Mouse (Mus musculus) kidney, adult 2 months (tissue): ENCODE measurements at regions not wholly inside any gene's neighbourhood (a gene's known extent, or its start where the extent isn't known, plus 50 kb on each side); places are given as distances from the start of the nearest gene placed in this dataset.

Experiments
- CTCF ChIP-seq: fragments of 200-500 bp; conservative IDR thresholded peaks from 2 replicates; pipeline ENCODE4 v1.5.1; 2011; ENCODE audit warnings: low read depth, mild to moderate bottlenecking, control low read depth, low read length, moderate library complexity, mixed read lengths; ENCODE audit not compliant: insufficient read depth, insufficient read length
- POLR2A ChIP-seq: fragments of 200-500 bp; IDR thresholded peaks from one replicate; pipeline ENCODE4 v1.6.1; 2011; ENCODE audit warnings: low read depth, low read length, control low read depth

DNA sequence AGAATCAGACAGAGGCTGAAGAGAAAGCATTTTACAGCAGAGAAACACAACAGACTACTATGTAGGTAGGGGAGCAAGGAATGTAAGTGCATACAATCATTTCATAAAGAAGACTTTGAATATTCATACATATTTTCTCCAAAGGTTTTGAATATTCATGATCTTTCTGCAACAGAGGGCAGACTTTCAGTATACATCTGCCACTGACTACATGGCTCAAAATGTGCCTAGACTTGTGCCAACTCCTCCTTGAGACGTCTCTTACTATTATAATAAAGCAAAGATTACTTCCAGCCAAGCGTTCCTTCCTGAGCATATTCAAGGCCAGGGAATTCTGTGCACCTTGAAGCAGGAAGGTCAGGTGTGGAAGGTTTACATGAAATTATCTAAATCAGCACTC, 333.3 kb downstream of the Kcns3 start:
- TF ChIP-seq CTCF (no peak), POLR2A (no peak)
